Mouse (Mus musculus) testis, postnatal 10 days (tissue): ENCODE results near the gene Lrrc4c.

Experiments
- DNase-seq: peaks from one replicate; pipeline ENCODE4 v3.0.0; 2021; ENCODE audit warnings: low spot score

Gene Lrrc4c

DNA sequence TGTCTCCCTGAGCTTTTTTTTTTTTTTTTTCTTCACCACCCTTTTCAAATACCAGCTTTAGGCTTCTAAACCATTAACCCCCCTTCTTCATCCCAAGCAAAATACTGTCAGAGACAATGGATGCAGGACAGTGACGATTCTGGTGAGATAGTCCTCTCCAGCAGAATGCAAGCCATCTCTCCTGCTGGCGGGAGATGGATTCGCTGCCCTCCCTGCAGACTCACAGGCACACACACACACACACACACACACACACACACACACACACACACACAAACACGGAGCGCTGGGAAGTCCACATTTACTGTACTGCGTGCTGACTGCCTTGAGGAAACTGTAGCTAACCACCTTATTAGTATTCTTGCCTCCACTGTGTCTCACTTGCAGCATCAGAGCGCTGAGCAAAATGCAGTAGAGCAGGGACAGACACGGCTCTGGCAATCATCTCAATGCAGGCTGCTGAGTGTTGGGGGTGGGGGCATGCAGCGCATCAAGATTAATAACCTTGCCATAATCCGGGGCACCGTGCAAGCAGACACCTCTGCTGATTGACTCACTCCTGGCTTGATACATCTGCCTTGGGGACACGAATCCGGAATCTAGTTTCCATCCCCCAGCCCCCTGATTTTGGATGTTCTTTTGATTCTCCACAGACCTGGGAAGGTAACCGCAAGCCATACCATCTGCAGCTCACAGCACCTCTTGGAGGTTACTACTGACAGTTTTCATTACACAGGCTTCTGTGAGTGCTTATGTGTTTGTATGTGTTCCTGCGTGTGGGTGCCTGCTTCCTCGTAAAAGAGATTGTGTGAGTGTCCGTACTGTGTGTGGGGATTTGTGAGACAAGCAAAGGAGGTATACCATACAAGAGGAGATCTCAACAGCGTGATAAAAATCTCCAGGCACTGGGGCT is at the start of gene Lrrc4c:
Gene Lrrc4c, plus strand, starts transcription at position 783 of the 913 bp plus-strand sequence.
- no peak for DNase-seq

- DNase-seq: no peak
Measured at GRCm38 (mm10) chr2:96275061-96275460, 42.9 kb upstream of the Lrrc4c start.

GRCm38 (mm10) chr2:96282926-96283325 is 35.0 kb upstream of the Lrrc4c start:
- DNase-seq: no peak

- DNase-seq: no peak
Measured at GRCm38 (mm10) chr2:96287512-96287911, 30.5 kb upstream of the Lrrc4c start.

DNA sequence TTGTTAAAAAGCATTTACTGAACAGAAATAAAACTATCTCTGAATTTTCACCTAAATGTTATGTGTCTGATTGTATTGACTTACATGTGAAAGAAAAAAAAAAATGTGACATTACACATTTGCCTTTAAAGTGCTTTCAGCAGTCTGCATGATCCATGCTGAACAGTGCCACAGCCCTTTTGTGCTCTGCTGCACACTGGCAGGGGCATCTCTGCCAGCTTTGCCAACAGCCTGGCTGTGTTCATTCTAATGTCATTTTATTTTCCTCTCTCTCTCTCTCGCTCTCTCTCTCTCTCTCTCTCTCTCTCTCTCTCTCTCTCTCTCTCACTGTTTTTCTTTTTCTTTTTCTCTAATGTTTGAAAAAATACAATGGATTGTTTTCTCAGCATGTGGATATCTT is 27.4 kb upstream of the Lrrc4c start:
- DNase-seq: no peak

DNA sequence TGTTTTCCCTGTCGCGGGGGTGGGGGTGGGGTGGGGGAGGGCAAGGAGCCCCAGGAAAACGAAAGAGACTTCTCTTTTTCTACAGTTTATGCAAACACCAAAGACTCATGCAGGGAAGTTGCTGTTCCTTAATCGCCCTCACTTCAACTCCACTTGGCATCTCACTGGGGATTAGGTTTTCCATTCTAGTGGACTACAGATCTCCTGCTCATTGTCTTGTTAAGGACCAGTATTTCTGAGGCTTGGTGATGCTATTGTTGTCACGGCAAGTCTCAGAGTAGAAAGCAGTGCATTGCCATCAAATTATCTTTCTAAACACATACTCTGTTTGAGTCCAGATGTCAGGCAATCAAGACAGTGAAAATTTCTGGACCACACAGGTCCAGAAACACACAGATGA is 2.9 kb upstream of the Lrrc4c start:
- no peak for DNase-seq

DNA sequence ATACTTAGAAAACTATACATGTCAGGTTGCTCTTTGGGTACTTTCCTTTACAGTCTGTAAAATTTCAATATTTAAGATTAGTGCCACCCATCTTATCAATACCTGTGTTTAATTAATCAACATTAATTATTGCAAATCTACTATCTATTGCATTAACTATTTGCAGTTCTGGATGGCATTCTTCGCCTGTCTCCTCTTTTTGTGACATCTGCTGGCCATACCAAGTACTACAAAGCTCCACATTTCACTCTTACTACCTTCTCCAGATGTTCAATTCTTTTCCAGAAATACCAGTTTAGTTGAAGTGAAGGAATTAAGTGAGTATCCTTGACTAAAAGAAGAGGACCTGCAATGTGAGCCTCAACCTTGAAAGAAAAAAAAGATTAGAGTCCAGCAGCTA is 1.4 kb upstream of the Lrrc4c start:
- no peak for DNase-seq

GRCm38 (mm10) chr2:96318556-96318955 is 587 bp downstream of the Lrrc4c start:
- DNase-seq: no peak

DNA sequence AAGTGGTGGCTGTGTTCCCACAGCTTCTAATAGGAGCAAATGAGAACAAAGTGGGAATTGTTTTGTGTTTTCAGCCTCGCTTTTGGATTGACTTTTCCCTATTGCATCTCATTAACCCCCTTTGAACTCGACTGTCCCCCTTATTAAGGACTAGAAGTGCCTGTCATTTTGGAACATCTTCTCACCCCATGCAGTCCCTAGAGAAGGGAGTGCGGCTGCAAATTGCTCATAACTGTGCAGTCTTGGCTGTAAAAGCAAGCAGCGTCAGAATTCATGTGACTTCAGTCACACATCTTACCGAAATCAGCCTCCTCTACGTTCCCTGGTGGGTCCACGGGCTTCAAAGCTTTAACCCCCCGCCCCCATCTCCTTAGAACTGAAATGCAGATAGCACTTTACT is 1.2 kb downstream of the Lrrc4c start:
- DNase-seq: no peak

- DNase-seq: no peak
Measured at GRCm38 (mm10) chr2:96319649-96320048, 1.7 kb downstream of the Lrrc4c start.

DNA sequence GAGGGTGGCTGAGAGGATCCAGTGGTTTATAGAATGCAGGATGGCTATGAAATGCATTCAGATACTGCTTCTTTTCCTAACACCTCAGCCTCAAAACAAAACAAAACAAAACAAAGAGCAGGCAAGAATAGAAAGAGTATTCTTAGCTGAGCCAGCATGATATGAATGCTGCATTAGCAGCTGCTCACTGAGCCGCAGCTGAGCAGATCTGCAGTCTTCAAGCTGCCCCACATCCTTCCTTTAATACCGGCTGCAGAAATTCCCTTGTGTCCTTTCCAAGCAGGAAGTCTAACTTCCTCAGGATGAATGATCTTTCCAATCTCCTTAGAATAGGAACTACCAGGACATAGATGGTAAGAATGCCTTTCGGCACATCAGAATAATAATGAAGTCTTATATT is 16.7 kb downstream of the Lrrc4c start:
- DNase-seq: no peak

GRCm38 (mm10) chr2:96337354-96337753 is 19.4 kb downstream of the Lrrc4c start:
- no peak for DNase-seq

- no peak for DNase-seq
Measured at GRCm38 (mm10) chr2:96401186-96401811, 83.3 kb downstream of the Lrrc4c start.

GRCm38 (mm10) chr2:96402514-96402913 is 84.5 kb downstream of the Lrrc4c start:
- DNase-seq: no peak

- DNase-seq: no peak
Measured at GRCm38 (mm10) chr2:96406856-96407255, 88.9 kb downstream of the Lrrc4c start.

GRCm38 (mm10) chr2:96411182-96411581 is 93.2 kb downstream of the Lrrc4c start:
- no peak for DNase-seq

DNA sequence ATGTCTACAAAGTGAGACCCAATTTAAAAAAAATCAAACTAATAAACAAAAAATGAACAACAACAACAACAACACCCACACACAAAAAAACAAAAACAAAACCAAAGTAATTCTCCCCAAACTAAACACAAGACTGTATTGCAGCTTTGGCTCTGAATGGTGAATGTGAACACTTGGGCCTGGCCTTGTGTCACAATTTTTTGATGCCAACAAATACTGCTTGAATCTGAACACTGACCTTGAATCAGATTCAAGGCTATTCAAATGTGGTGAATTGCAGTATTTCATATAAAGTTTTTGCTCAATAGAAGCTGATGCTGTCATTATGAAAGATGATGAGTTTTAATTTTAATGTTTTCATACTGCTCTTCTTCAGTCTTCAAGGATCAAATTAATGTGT is 143.6 kb downstream of the Lrrc4c start:
- DNase-seq: no peak

DNA sequence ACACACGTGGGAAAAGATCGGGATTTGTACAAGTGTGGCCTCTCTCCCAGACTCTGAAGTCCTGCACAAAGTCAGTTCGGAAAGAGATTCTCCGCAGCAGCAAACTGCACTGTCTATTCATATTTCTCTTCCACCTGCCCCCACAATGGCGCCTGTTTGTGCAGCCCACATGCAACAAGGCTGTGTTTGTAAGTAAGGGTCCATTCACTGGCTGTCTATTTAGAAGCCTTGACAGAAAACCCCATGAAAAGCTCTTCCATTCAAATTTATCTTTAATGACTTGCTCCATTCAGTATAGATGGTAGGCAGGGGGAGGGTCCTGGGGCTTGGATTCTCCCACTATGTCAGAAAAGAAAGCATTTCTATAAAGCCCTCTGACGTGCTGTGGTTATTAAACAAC is 157.7 kb downstream of the Lrrc4c start:
- DNase-seq: no peak

DNA sequence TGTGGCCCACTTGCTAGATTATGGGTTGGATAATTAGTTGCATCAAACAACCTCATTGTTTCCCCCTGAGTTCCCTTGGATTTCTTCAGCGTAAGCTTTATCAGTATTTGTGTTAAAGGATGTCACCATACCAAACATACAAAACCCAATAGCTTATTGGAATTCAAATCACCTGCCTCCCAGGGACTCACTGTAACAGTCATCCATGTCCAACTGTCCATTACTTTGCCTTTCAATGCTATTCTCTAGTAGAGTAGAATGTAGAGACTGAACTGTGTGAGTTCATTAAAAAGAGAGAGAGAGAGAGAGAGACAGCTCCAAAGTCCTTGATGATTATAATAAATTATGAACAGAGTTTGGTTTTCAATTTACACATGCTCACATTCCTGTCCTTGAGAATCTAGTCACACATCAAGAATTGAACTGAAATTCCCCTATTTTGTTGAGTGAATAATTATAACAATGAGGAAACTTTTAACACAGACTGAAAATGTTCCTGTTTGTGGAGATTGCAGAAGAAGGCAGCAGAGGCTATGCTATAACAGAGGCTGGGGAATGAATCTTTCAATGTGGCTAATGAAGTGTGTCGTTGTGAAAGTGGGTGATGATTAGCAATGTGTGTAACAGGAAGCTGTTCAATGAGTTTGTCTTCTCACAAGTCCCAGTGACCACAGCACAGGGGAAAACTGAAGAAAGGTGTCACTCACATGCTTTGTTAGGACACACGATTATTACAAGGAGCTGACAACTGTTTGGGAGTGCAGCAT is 181.3 kb downstream of the Lrrc4c start:
- no peak for DNase-seq

GRCm38 (mm10) chr2:96504140-96504539 is 186.2 kb downstream of the Lrrc4c start:
- DNase-seq: no peak

DNA sequence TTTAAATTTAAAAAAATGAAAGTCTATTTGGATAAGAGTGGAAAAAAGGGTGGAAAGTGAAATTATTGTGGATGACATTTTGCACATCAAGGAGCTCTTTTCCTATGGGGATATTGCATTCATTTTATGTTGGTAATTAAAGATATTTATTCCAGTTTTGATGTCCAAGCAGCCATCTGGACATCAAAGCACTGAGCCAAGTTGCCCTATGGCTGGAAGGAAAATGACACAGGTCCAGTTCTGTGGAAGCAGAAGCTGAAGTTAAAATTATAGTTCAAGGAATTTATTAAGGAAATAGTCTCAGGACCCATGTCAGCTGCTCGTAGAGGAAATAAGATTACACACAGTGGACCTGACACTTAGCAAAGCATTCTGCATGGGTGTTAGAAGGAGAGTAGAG is 187.7 kb downstream of the Lrrc4c start:
- no peak for DNase-seq

DNA sequence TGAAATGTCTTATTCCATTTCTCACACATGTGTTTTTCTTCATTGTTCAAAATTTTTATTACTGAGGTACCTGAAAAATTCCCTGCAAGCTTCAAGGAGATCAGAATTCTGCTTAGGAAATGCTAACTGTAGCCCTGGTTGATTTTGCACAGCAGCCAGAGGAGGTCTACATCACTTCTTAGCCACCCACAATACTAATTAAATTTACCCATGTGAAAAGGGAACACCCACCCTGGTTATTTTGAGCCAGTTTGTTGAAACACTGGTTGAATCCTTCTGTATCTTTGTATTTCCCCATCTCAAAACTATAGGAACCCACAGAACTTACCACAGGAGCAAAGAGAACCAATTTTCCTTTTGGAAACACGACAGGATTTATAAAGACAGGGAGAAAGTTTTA is 191.0 kb downstream of the Lrrc4c start:
- DNase-seq: no peak

DNA sequence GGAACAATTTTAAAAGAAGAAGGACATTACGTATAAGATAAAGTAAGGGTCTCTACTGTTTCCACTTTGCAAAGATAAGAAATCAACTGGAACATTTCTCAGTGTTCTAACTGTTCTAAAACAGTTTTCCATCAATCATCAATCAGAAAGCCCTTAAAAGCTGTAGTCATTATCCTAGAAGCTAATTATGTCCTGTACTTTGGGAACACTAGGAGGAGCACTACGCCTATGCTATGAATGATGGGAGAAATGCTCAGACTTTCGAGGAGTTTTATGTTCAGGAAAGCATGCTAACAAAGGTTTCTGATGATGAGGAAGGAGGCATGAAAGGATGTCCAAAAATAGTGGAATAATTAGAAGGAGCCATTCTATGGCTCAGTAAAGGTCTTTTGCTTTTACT is 219.5 kb downstream of the Lrrc4c start:
- no peak for DNase-seq
